Mouse (Mus musculus): ENCODE measurements around the gene Arhgef11. TPM values are rescaled to one million over a fixed set of nuclear protein-coding genes. Genes with fewer than 3 reads are reported as not detected.

Gene Arhgef11
- polyA plus RNA-seq, 1 experiment from 2014 or later: 27.9 TPM

GRCm38 (mm10) chr3:87785626-87786214, 168.4 kb downstream of the Arhgef11 start:
- no peaks in the 10 kb centered on the region for H3K27me3 ChIP-seq (replicated peaks)
- no peaks in the 10 kb centered on the region for H3K9me3 ChIP-seq
- H3K27ac ChIP-seq: no peak overlapping the region
- no peak overlapping the region for H3K4me3 ChIP-seq
- no peak for ATAC-seq (replicated peaks)
- H3K4me2 ChIP-seq: no peak overlapping the region
- H3K9ac ChIP-seq: no peak overlapping the region
- 44% methylated on average over 6 of the region's 6 CpGs for WGBS
- H3K36me3 ChIP-seq (replicated peaks): no peaks in the 10 kb centered on the region
- no peaks in the 10 kb centered on the region for H3K4me1 ChIP-seq

Small RNA genes lying within 50 kb of the gene (microRNA-seq; reads per million reads assigned to microRNA genes)
- gene Gm24109: not detected

Other genes starting within 250 kb of the Arhgef11 start
- 0.13 TPM in 1 of 2 replicates, not detected in the other for gene Fcrl1, start 241.2 kb upstream of the Arhgef11 start, polyA plus RNA-seq (2015; fragmentation: Nextera tagmentation; extraction: Ambion mirVana)
- gene Fcrl5, start 181.8 kb upstream of the Arhgef11 start, polyA plus RNA-seq (2015; fragmentation: Nextera tagmentation; extraction: Ambion mirVana): not detected in 2 replicates
- gene Etv3, start 92.2 kb upstream of the Arhgef11 start, polyA plus RNA-seq (2015; fragmentation: Nextera tagmentation; extraction: Ambion mirVana): 11.3 and 11.6 TPM in 2 replicates
- gene Lrrc71, start 131.1 kb downstream of the Arhgef11 start, polyA plus RNA-seq (2015; fragmentation: Nextera tagmentation; extraction: Ambion mirVana): 0.84 and 0.89 TPM in 2 replicates
- gene Ntrk1, start 177.6 kb downstream of the Arhgef11 start, polyA plus RNA-seq (2015; fragmentation: Nextera tagmentation; extraction: Ambion mirVana): 1.0 and 1.6 TPM in 2 replicates
- 0.66 and 0.69 TPM in 2 replicates for gene Insrr, start 179.4 kb downstream of the Arhgef11 start, polyA plus RNA-seq (2015; fragmentation: Nextera tagmentation; extraction: Ambion mirVana)
- gene Pear1, start 206.7 kb downstream of the Arhgef11 start, polyA plus RNA-seq (2015; fragmentation: Nextera tagmentation; extraction: Ambion mirVana): 8.6 and 9.8 TPM in 2 replicates
- not detected in 2 replicates for gene Sh2d2a, start 229.2 kb downstream of the Arhgef11 start, polyA plus RNA-seq (2015; fragmentation: Nextera tagmentation; extraction: Ambion mirVana)